Mouse (Mus musculus) cerebellum, postnatal 25 days (tissue): Measurements from ENCODE around the gene Gbp4.
"Not testable (repeated sequence)": the region's sequence is repeated elsewhere in the genome, so short reads cannot be mapped to it uniquely, and the experiment has no call there.

Experiments
- DNase-seq, 2 experiments: peaks; one replicate each; pipeline ENCODE4 v3.0.0; 2021; ENCODE audit warnings: mixed read lengths in 2 of 2

Gbp4 gene

DNA sequence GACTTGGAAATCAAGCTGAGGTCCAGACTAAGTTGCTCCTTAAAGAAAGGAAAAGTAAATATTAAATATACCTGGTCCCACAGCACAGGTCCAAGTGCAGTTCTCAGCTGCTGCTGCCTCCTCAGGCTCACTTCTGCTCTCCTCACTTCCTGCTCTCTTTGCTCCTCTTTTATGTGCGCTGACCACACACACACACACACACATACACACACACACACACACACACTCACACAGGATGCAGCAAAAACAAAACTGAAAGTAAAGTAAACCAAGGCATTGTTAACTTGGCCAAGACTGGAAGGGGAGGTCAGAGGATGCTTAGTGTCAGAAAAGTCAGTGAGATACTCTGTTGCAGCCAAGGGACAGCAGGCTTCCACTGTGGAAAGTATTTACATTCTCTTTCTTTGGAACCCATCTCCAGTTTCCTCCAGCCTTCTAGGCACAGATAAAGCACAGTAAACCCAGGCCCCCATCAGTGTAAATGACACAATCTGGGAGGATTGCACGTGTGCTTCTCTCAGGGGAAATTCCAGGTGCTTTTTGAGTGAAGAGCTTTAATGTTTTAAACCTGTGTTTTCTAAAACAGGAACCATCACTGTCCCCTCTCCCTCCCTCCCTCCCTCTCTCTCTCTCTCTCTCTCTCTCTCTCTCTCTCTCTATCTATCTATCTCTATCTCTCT, at the start of gene Gbp4, which contains the start of the genes Gbp9 and Gbp8:
TSS of gene Gbp4 (minus strand) at position 178 of the 680 bp plus-strand sequence.
TSS of gene Gbp9 (minus strand) at position 131 of the 680 bp plus-strand sequence.
TSS of gene Gbp8 (minus strand) at position 132 of the 680 bp plus-strand sequence.
- not testable (repeated sequence) for DNase-seq

DNA sequence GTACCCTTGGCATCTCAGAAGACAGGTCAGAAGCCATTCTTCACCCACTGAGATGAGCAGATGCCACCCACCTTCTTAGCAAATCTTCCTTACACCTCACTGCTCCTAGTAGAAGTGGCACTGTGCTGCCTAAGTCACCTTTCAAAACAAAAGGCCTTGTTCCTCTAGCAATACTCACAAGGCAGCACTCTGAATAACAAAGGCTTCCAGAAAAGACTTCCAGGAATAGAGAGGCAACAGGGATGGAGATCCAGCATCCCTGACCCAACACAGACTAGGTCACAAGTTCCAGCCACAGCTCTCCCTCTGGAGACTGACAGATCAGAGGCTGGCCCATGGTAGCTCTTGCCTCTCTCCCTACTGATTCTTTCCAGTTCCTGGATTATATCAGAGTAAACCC, 42.1 kb upstream of the Gbp4 start:
- DNase-seq, result no peak

DNA sequence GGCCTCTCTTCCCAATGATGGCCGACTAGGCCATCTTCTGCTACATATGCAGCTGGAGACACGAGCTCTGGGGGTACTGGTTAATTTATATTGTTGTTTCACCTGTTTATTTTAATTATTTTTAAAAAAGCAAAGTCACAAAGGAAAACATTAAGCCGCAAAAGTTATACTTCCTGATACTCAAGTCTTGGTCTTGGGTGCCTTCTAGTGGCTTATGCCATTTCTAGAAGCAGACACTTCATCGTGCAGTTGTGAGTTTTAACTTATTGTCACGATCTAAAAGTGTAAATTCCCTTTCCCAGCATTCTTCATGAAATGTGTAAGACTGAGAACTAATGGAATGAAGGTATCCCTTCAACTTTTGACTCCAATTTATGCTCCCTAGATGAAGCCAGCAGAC, 17.2 kb upstream of the Gbp4 start:
- no peak for DNase-seq

DNA sequence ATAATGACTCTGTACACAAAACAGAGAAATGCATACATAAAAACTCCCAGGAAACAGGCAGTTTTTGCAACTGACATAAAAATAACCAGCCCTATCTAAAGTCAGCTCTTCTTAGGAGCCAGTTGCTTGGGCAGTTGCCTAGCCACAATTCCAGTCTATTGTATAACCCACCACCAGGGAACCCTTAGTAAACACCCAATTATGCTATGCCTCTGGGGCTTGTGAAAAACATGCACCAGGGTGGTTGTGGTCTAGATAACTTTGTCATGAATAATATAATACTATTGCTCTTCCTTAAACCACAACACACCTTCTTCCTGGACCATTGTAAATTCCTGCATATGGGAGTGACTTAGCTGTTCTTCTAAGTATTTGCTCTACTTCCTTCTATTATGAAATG, 14.7 kb upstream of the Gbp4 start:
- no peak for DNase-seq

DNA sequence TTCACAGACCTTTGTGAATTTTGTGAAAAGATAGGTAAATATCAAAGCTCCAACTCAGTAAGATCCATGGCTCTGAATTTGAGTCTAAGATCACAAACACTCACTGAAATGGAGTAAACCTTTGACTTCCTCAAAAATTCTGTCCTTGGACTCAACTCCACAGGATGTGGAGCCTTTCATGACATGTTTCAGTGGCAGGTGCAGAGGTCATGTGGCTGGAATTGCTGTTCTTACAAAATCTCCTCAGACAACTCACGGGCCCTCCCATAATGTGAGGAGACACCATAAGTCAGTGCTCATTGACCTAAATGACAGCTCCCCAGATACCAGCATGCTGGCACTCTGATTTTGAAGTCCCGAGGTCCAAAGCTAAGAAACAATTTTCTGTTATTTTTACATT, 8.7 kb upstream of the Gbp4 start:
- not testable (repeated sequence) for DNase-seq

DNA sequence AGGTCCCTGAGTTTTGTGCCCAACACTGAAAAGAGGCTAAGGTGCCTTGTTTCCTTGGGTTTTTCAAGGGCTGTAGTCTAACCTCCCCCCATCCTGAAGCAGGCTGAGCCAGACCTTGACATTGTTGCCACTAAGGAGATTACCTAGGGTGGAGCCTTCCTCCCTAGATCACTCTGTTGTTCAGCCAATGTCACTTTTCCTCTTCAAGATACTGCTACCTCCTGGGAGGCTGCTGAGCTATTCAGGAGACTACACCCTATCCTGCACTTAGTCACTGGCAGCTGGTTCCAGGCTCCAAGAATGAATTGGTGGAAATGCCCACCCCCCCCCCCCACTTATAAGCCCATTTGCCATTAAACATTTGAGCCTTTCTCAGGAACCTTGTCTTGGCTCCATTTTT, 7.1 kb upstream of the Gbp4 start:
- DNase-seq, result no peak

DNA sequence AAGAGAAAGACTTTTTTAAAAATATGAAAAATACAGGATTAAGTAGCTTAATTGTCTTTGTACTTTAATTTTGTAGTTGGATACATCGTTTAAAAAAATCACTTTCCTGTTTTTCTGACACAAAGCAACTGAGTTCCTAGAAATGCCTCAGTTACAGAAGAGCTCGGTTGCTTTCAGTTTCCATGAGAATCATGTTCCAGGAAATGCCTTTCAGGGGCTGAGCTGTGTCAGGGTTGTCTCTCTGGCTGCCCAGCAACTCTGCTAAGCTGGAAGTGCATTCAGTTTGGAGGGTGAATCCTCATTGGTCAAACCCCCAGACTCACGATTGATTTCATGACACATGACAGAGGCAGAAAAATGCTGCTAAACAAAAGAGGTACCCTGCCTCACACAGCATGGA, 6.3 kb upstream of the Gbp4 start:
- DNase-seq, result not testable (repeated sequence)

DNA sequence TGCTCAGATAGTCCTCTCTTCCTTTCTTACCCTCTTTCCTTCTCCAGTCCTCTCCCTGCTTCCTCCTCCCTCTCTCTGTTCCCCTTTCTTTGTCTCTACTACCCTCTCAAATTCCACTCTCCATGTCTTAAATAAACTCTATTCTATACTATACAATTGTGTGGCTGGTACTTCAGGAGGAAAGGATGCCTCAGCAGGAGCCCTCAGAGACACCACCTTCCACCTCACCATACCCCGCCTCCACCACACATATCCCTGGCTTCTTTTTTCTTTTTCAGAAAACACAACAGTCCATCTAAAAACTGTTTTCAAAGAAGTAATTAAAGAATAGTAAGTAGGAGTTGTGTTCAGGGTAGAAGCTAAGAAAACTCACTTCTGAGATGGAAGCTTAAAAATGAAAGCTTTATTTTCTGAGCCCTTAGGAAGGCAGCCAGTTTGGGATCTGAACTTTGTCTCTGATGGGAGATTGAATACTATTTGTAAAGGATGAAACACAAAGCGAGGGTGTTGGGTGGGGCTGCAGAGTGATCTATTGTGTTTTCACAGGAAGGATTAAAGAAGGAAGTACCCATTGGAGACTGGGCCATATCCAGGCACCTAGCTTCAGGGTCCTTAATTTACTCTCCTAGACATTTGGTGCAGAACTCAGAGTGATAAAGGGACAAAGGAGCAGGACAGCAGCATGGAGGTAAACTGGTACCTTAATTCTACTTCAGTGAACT, 864 bp upstream of the Gbp4 start:
- not testable (repeated sequence) for DNase-seq

DNA sequence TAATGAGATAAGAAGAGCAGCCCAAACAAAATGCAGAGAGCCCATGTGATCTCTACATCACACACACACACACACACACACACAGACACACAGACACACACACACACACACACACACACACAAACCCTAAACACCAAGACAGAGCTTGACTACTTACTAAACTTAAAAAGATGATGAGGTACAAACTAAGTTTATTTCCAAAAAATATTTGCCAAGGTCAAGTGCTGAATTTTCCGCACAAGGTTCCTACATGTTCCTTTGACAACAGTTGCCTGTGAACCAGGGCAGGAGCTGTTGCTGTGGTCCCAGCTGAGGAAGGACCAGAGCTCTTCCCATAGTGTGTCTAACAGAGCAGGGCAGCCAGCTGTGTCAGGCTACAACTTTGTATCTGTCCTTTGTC, 480 bp downstream of the Gbp4 start:
- no peak for DNase-seq

DNA sequence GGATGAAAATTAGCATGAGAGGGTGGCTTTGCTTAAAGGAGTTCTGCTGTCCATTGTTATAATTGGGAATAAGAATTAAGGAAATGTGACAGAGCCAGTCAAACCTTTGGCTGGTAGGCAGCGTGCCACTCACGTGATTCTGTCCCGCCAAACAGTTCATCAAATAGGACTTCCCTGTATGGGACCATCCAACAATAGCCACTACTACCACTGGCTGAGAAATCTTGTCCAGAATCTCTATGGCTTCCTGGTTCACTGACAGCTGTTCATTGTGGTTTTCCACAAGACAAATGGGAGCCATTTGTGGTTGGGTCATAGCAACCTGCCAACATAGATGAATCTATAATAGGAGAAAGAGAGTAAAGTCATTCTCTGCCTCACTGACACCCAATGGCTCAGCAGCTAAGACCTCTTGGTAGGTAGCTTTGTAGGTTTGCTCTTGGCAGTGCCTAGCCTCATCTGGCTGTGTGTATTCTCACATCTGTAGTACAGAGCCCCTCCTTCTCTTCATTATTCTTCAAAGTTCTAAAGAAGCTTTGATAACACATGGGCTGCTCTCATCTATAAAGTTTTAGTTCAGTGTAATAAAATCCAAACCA, 2.6 kb downstream of the Gbp4 start:
- not testable (repeated sequence) for DNase-seq

DNA sequence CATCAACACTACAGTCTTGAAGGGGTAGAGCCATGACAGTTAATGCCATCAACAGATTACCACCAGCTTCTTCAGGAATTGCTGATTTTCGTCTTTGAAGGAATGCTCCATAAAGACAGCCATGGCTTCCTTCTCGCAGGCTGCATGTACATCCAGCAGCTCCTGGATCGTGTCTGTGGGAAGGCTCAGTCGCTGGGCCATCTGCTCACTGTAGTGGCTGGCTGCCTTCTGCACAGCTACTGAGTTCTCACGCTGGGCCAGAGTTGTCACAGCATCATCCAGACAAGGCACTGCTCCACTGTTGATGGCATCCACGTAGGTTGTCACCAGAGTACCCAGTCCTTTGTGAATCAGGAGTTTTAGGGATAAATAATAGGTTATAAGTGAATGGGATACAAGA, 17.7 kb downstream of the Gbp4 start:
- DNase-seq, result peak; percentile 5 to 13

DNA sequence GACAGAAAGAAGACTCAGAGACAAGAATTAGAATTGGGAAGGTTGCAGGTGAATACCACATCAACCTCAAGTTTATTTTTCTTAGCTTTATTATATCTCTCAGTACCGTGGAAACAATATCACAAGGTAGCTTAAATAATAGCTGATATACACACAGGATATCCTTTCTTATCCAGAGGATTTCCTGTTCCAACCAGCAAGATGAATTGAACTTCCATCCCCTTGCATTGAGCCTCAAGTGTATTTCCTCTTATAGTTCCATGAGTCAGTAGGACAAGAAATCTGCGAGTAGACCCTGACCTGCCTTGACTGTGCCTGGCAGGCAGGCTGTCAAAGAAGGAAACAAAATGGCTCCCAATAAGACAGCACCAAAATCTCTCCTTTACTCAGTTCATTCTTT, 23.6 kb downstream of the Gbp4 start:
- no peak for DNase-seq

DNA sequence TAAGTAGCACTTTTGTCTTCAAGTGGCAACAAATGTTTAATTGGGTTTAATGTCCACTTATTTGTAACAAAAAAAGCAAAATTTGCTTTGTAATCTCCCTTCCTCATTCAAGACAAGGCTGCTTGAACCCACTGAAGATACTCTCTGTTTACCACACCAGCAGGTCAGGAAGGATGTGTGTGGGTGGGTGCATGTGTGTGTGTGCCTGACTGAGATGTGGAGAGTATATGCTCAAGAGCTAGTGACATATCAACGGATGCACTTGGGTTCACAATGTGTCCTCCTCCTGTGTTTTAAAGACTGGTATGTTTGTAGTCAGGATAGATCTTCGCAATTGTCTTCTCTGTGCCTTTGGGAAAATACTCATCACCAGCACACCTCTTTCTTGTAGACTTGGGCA, 24.7 kb downstream of the Gbp4 start:
- no peak for DNase-seq

DNA sequence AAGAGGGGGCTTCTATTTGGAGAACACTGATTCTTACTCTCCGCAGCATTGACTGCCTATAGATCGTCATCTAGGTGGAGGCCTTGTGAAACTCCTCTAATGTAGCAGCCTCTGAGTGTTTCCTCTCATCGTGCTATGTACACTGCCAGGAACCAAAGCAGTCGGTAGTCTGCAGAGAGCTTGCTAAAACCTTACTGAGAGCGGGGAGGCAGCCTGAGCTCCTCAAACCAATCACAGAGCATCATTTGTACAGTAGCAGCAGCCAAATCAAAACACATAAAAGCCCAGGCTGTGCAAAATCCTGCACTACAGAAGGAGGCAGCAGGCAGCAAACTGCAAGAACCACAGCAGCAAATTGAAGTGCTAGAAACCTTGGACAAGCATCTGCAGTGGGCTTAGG, 25.7 kb downstream of the Gbp4 start:
- DNase-seq, result no peak

DNA sequence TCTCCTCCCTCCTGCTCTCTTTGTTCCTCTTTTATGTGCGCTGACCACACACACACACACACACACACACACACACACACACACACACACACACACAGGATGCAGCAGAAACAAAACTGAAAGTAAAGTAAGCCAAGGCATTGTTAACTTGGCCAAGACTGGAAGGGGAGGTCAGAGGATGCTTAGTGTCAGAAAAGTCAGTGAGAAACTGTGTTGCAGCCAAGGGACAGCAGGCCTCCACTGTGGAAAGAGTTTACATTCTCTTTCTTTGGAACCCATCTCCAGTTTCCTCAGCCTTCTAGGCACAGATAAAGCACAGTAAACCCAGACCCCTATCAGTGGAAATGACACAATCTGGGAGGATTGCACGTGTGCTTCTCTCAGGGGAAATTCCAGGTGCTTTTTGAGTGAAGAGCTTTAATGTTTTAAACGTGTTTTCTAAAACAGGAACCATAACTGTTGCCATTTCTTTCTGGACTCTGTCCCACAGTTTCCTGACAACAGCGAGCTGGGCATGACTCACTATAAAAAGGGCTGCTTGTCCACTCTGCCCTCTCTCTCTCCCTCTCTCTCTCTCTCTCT, 29.0 kb downstream of the Gbp4 start:
- peak in 1 of 2 experiments; percentile 2 for DNase-seq

DNA sequence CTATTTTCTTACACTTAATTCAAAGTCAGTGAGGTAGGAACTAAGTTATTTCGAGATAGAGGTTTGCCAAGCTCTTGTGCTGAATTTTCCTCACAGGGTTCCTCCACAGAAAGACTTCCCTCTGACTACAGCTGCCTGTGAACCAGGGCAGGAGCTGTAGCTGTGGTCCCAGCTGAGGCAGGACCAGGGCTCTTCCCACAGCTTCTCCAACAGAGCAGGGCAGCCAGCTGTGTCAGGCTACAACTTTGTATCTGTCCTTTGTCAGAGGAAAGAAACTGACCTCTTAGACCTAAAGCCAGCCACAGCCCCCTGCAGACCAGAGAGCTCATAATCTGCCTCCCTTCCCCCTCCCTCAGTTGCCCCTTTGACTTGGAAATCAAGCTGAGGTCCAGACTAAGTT, 29.6 kb downstream of the Gbp4 start:
- not testable (repeated sequence) for DNase-seq

DNA sequence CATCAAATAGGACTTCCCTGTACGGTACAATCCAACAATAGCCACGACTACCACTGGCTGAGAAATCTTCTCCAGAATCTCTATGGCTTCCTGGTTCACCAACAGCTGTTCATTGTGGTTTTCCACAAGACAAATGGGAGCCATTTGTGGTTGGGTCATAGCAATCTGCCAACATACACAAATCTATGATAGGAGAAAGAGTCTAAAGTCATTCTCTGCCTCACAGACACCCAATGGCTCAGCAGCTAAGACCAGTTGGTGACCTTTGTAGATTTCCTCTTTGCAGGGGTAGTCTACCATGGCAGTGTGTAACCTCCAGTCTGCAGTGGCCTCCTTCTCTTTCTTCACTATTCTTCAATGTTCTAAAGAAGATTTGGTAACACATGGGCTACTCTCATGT, 33.7 kb downstream of the Gbp4 start:
- not testable (repeated sequence) for DNase-seq

DNA sequence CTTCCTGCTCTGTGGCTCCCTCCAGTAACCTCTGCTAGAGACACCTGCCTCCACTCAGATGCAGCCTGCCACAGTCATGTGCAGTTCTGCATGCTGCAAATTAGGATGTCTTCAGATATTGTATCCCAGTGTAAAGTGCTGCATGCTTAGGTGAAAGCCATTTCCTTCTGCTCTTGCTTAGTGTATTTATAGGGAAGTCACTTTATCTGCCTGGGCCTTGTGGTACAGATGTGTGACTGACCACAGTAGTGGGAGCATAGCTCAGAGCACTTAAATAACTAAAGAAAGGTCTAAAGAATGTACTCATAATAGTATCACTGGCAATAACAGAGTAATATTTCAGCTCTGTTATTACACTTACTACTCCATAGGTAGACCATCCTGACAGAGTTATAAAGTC, 57.5 kb downstream of the Gbp4 start:
- DNase-seq, result no peak

DNA sequence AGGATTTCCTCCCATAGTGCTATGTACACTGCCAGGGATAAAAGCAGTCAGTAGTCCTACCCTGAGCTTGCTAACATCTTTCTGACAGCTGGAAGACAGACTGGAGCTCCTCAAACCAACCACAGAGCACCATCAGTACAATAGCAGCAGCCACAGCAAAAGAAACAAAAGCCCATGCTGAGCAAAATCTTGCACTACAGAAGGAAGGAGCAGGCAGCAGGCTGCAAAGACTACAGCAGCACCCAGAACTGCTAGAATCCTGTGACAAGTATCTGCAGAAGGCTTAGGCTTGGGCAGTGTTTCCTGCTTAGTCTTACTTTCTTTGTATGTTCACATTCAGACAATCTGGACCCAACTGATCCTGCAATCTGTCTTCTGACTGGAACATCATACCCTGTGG, 71.0 kb downstream of the Gbp4 start:
- DNase-seq, result not testable (repeated sequence)
